Mouse (Mus musculus) B cell, adult 2 months (primary cell): ENCODE data around the gene Ankmy1.

ENCODE experiments used
- DNase-seq, 2 experiments: peaks; one replicate each; pipeline ENCODE4 v3.0.0; 2022

The Ankmy1 gene

DNA sequence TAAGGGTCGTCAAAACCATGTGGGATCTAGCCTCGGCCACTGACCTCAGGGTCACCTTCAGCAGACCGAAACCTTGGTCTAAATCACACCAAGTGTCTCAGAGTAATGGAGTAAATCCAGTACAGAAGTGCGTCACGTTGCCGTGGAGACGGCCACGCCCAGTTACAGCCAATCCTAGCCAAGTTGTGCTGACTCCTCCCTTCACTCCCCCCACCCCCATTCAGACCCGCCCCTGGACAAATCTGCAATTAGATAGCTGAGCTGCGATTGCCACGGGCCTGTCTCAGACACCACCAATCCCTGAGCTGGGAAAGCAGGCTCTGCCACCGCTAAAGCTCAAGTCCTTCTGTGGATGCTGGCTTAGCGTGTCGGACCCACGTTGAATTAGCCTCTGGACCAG lies at the start of gene Ankmy1:
TSS of gene Ankmy1 (minus strand) at position 121 of the 400 bp plus-strand sequence.
- DNase-seq, result peak; percentile 25

DNA sequence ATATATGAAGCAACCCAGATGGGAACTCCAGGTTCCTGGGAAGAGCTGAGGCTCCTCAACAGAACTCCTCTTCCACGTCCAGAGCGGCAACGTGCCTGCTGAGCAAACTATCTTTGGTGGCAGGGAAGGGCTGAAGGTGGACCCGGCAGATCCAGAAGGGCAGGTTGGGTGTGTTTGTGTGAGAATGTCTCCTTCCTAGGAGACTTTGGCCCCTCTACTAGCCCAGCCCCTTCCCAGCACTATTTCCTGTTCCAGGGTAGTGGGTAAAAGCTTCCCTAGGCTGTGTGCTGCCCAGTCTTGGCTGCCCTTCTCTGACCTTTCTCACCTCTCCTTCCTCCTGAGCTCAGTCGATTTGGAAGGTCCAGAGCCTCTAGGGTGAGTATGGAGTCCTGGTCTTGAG lies 47.9 kb upstream of the Ankmy1 start, which contains the start of gene Gpr35:
TSS of gene Gpr35 (plus strand) at position 259 of the 400 bp plus-strand sequence.
- DNase-seq, result no peak

DNA sequence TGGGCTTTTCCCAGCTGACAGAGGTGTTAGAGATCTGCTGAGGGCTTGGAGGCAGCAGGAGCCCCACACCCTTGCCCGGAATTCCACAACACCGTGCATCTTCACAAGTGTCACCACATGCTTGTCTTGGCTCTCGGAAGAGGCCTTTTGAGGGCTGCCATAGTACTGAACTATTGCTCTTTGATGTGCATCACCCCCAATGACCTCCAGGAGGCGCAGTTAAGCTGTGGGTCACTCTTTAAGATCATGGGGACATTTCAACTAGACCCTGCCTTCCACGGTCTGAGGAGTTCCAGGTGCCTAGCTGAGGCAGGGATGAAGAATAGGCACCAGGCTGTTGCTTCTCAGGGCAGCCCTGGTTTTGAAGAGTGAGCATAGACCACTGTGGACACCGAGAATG lies 46.7 kb upstream of the Ankmy1 start:
- DNase-seq, result peak; percentile 34 to 36

DNA sequence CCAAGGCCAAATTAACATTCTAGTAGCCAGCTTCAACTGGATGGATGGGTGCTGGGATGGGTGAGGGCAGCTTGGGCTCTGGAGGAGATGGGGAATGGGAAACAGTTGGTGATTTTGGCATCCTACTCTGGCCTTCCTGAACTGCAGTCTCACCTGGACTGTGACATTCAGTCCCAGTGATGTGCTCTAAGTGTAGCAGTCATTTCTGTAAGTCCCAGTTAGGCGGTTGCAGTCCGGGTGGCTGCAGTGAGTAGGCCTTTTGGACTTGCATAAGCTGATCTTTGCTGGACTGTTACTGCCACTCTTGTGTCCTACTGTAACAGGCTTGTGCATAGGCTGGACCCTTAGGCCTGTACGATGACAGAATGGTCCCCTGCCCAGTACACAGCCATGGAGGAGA lies 45.3 kb upstream of the Ankmy1 start:
- DNase-seq, result no peak

DNA sequence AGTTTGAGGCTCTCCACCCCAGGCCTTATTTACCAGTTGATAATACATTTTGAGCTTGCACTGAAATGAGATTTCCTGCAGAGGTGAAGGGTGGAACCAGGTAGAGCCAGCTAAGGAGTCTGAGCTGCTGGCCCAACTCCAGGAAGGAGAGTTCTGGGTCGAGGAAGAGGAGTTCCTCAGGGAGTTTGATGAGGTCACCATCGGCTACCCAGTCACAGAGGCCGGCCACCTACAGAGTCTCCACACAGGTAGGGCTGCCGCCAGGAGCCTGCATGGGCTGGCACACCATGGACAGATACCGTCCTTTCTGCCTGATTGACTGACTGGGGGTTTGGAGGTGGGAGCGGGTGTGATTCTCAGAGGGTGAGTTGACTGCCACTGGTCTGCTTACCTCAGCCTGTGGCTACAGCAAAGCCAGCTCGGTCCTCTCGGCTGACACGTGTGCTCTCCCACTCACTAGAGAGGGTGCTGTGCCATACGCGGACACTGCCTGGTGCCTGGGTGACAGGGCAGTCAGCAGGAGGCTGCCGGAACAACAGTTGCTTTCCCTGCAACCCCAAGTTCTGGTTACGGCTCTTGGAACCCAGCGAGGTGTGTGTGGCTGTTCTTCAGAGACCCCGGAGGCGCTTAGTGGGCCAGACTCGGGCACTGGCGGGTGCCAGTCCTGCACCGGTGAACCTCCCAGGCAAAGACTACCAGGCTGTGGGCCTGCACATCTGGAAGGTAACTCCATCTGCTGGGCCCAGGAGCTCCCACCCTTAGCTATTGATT lies 40.7 kb upstream of the Ankmy1 start:
- DNase-seq, result no peak

DNA sequence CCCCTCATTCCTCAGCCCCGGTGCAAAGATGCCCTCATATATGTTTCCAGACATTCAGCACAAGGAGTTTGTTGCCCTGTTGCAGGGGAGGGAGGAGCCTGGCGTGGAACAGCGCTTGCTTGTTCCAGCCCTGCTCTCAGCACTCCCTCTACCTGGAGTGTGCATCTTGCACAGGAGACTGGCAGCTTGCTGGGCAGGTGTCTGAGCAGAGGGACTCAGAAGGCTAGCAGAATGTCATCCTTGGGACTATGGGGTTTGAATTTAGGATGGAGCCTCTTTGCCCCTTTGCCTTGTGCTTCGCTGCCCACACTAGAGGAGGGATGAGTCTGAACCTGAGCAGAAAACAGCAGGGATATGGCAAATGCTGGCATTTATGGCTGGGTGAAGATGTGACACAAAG lies 37.0 kb upstream of the Ankmy1 start:
- DNase-seq, result no peak

DNA sequence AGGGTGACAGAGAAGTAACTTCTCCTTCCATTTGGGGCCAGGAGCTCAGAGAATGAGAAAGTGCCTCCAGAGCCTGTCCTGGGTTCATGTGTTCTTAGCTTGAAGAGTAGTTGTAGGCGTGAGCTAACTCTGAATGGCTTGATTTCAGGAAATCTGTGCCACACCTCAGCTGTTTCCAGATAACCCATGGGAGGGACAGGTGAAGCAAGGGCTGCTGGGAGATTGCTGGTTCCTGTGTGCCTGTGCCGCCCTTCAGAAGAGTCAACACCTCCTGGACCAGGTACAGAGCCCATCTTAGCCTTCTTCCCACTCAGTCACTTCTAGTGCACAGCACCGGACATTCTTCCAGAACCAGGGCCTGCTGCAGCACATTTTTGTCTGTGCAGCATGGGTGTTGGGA lies 35.1 kb upstream of the Ankmy1 start:
- no peak for DNase-seq

DNA sequence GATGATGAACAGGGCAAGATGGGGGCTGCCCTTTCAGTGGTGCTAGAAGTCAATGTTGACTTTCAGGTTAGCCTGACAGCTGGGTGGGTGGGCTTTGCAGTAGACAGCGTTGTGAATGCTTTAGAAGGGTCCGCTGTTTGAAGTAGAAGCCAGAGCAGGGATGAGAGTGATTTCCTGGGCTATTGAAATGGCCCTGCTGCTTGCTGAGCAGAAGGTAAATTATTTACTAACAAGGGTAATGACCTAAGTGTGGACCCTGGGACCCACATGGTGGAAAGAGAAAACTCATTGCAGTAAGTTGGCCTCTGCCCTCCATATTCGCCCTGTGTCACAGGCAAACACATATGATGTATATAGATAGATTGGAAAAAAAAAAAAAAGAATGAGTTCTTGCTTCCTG lies 33.8 kb upstream of the Ankmy1 start:
- DNase-seq, result no peak

DNA sequence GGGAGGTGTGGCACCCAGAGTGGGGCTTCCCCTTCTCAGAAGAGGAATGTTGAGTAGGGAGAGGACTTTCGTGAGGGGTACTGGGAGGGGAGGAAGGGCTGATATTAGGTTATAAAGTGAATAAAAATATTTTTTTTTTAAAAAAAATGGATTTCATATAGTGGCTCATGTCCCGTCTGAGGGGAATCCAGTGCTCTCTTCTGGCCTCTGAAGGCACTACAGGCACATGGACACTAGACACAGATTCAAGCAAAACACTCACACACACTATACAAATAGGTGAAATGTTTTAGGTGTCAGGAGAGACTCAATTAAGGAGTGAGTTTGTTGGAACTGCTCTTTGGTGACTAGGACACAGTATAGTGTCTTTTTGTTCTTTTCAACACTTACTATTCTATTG lies 33.3 kb upstream of the Ankmy1 start:
- no peak for DNase-seq

DNA sequence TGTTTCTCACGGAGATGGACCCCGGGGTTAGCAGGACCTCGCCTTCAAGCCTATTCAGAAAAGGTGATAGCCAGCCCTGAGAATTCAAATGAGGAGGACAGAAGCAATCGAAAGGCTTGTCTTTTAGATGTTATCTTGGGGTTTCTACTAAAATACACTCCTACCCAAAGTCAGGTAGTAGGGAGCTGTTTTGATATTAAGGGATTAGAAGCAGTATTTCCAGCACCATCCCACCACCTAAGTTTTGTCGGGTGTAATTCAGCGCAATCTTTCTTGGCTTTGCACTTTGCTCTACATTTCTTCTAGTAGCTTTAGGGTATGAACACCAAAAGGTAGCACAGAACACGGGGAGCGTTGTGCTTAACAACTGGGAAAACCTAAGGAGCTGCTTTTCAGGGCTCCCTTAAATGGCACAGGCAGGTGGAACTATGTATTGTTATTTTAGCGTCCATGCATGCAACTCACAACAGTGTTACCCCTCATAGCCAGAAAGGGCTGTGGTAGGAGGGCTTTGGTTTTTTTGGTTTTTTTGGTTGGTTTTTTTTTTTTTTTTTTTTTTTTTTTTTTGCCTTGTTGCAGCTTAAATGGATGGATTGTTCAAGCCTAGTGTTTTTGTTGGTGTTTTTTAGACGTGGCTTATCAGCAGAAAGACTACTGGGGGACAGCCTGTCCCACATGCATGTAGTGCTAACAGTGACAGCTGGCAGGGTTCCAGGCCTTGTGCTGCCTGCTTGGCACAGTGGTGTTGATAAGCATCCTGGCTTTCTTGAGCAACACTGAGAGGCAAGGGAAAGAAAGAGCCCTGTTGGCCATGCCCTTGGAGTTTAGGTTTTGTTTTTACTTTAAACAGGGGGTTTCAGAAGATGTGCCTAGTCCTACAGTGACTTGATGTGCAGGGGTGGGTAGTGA lies 32.6 kb upstream of the Ankmy1 start:
- DNase-seq, result no peak

DNA sequence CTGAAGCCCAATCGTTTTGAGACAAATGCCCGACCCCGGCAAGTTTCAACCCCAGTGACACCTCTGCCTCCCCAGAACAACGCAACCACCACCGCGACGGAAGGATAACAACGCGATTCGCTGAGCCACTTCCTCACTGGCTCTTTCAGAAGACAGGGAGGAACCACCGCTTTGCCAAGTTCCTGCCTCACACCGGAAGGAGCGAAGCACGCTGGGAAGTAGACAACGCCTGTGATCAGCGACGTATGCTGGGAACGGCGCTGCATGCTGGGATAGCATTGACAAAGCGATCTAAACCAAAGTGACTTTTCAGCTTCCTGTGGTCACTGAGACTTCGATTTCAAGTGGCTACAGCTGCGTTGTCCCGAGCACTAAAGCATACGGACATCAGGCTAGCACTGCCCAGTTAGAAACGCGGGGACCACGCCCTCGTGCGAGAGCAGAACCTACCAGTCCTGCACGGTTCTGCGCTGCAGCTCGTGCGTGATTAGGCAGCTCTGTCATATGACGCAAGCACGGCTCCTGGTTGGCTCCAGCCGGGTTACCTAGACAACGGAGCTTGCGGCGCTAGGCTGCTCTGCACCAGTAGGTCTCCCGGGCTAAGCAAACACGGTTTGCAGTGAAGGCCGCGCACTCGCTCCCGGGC lies 31.6 kb upstream of the Ankmy1 start, which contains the start of gene Capn10:
TSS of gene Capn10 (plus strand) at position 195 of the 646 bp plus-strand sequence.
- peak; percentile 89 to 90 for DNase-seq

DNA sequence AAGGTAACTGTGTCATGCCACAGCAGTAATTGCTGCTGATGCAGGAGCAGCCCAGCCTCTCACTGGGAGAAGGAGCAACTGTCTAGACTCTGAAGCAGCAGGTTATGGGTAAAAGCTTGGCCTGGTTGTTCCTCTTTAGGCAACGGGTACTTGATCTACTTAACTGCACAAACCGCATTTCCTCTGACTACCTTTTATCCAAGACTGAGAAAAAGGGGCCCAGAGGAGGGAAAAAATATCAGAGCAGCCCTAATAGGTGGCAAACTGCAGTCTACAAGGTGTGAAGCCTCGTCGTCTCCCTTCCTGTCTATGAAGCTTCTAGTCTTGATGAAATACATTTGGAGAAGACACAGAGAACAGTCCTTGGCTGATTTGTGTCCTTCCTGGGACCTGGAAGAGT lies 30.9 kb upstream of the Ankmy1 start:
- DNase-seq, result peak in 1 of 2 experiments; percentile 19

DNA sequence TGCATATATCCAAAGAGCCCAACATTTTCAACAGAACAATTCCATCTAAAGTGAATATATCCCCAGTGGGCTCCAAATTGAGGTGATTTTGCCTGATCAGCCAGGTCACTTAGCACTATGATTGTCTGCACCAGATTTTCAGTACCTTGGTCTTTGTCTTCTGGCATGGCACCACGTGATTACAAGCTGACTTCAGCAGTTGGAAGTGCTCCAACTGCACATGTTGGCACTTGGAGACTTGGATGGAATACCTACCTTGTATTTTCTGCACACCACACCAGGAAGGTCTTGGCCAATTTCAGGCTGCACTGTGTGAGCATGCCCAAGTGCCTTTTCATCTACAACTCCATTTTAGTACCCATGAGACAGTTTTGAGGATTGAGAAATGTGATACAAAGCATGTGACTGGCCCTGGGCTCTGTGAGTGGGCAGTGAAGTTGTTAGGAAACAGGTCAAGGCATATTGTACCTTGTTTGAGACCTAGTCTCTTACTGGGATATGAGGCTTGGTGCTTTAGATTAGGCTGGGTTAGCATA lies 27.5 kb upstream of the Ankmy1 start:
- no peak for DNase-seq

DNA sequence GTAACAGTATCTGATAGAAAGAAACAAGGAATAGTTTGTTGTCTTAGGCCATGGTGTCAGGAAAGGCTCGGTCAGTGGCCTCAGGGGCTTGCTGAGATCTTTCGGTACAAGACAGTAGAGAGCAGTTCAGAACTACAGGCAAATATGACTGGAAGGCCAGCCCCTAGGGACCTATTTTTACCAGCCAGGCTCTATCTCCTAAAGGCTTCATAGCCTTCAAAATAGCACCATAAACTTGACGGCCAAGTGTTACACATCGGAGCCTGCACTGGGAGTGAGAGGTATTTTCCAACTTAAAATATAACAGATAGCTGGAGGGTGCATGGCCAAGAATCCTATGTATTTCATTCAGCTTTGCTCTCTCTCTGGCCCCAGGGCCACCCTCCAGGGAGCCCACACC lies 18.8 kb upstream of the Ankmy1 start:
- no peak for DNase-seq

DNA sequence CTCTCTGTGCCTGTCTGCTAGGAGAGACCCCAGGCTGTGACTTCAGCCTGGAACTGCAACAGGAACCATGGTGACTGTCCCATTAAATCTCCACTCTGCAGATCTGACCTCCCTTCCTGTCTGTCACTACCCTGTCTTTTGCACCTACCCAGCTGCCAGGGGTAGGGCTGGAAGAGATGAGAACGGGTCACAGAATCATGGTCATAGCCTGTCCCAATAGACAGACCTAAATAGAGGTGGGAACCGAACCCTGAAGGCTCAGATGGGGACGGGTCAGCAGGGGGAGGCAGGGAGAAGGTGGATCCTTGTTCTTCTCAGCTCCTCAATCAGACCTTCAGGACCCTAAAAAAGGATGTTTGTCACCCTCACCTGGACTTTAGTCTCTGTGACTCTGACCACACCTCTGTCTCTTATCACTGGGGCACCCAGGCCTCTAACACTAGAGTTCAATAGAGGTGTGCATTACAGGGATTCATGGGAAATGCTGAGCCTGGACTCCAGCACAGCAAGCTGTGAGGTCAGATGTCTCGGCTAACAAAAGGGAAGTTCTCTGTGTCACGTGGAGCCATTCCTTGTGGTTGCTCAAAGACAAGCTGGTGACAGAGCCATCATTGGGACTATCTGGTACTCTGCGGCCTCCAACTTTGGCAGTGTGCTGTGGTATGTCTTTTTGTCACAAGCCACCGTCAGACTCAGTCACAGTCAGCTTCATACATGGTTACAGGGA lies 17.9 kb upstream of the Ankmy1 start:
- DNase-seq, result no peak

DNA sequence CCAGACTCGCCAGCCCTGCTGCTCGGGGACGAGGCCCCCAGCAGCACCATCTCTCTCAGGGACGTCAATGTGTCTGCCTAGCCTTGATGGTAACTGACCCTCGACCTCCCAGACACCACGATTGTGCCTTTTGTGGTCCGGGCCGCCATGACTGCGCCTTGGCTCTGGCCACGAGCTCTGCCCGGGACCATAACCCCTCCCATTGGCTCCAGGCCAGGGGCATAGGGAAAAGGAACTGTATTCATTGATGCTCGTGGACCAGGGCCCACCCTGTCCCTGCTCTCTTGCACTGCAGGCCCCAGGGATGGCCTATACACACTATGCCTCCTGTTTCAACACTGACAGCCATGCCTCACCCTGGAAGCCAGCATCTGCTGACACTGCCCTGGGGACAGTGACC lies 17.1 kb upstream of the Ankmy1 start:
- DNase-seq, result no peak

DNA sequence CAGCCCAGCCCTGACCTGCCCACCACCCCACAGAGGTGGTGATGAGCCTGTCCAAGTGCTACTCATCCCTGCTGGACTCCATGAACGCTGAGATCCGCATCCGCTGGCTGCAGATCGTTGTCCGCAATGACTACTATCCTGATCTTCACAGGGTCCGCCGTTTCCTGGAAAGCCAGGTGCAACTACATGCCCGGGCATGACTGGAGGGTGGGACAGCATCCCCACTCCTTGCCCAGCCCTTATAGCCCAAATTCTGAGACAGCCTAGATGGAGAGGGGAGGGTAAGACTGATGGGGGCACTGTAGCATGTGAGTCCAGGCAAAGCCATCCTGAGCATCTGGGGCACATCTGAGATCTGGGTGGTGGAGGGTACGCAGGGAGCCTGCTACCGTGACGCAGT lies 16.4 kb upstream of the Ankmy1 start:
- DNase-seq, result no peak

DNA sequence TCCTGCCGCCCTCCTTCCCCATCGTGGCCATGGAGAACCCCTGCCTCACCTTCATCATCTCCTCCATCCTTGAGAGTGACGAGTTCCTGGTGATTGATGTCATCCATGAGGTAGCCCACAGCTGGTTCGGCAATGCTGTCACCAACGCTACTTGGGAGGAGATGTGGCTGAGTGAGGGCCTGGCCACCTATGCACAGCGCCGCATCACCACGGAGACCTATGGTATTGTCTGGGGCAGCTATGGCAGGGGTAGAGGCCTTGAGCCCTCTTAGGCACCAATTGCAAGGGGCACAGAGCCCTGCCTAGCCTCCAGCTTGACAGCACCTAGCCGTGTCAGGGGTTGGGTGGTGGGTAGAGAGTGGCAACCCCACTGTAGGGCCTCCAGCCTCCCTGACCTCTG lies 14.0 kb upstream of the Ankmy1 start:
- DNase-seq, result no peak

DNA sequence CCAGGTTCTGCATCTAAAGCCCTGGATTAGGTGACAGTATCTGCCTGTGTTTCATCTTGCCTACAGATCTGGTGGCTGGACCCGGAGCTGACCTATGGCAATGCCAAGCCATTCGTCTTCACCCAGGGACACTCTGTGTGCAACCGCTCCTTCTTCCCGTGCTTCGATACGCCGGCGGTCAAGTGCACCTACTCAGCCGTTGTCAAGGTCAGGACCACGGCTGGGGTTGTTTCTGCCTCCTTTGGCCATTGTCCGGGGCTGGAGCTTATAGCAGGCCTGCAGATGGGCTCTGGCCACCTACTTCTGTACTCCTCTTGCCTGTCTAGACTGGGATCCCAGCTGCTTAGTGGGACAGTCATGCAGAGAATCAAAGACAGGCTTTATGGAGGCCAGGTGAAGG lies 12.3 kb upstream of the Ankmy1 start:
- DNase-seq, result no peak

DNA sequence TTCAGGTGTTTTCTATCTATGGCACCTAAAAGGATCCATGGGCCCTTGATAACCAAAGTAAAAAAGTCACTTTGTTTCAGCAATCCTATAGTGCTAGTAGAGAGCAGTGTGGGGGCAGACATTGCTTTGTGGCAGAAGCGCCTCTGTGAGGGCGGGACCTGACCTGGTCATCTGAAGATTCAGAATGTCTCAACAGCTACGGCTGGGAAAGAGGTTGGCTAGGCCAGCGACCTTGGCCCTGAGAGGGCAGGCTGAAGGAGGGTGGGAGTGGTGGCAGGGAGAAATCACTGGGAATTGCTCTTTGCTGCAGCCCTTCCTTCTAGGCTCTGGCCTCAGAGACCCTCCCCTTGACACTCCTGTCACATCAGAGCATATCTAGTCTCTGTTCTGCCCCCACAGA lies 11.5 kb upstream of the Ankmy1 start:
- DNase-seq, result no peak

DNA sequence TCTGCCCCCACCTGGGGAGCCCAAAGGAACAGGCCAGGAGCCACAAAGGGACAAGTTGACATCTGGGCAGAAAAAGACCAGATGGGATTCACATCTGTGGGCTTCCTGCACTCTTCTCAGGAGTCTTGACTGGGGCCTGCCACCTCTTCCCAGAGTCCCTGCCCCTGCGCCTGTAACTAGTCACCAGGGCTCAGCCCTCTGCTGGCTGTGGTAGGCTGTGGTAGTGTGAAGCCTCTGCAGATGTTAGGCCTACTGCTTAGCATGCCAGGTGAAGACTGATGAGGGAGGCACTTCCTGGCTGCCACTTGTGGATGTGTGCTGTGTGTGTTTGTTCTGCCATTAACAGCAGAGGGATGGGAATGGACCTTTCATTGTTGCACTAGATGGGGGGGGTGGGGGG lies 9.6 kb upstream of the Ankmy1 start:
- no peak for DNase-seq

DNA sequence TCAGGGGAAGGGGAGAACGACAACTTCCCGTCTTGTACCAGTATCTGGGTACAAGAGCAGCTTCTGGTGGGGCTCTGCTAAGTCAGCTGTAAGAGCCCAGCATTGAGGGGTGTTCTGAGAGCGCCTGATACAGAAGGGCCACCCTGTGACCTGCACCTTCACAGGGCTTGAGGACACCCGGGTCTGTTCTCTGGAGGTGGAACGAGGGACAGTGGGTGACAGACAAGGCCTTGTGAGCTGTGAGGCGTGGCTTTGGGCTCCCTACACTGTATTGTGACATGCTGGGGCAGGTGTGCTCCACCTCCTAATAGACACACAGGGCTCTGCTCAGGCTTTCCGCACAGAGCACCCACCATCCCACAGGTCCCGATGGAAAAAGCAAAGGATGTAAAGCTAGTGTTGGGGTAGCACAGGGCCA lies 9.0 kb upstream of the Ankmy1 start:
- peak; percentile 13 to 29 for DNase-seq
